Mouse (Mus musculus): ENCODE measurements around the gene 1700080O16Rik.

Gene 1700080O16Rik

DNA sequence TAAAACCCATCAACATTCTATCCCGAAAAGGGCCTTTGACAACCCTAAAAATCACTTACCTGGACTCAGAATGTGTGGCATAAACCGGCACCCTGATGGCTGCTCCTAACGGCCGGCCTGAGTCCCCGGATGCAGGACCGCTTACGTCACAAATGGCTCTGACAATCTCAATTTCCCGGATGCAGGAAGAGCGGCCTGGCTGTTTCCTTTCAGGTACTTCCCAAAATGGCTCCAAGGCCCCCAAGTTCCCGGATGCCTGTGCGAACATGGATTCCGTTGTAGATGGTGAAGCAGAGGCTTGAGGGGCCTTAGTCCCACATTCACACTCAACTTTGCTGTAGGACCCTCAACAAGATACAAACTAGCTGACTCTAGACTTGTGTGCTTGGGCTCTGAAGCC lies at the start of gene 1700080O16Rik:
Gene 1700080O16Rik (minus strand): TSS at position 101 of the 400 bp plus-strand sequence.
- no peak for DNase-seq (ENCODE audit: low read depth, low spot score)

- DNase-seq (ENCODE audit: low read depth, low spot score): no peak
Measured at GRCm38 (mm10) chrX:52017660-52018059, 45.1 kb upstream of the 1700080O16Rik start.

- DNase-seq (ENCODE audit: low read depth, low spot score): no peak
Measured at GRCm38 (mm10) chrX:52000072-52000471, 27.5 kb upstream of the 1700080O16Rik start.

DNA sequence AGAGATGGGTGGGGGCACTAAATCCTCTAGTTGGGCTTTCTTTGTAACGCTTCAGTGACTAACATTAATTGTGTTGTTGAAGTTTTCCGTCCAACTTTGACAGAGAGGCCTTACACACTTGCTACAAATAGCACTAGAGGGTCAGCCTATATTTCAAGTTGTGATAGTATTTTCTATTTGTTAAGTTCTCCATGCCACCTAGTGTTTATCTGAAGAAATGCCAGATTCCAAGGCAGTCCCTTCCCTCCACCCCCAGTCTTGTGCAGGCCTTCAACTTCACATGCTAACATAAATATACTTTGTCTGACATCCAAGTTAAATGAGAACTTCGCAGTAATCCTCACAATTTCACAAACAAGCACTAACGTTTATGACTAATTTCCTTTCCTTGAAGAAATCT lies 26.9 kb upstream of the 1700080O16Rik start:
- peak; percentile 14 for DNase-seq (ENCODE audit: low read depth, low spot score)

DNA sequence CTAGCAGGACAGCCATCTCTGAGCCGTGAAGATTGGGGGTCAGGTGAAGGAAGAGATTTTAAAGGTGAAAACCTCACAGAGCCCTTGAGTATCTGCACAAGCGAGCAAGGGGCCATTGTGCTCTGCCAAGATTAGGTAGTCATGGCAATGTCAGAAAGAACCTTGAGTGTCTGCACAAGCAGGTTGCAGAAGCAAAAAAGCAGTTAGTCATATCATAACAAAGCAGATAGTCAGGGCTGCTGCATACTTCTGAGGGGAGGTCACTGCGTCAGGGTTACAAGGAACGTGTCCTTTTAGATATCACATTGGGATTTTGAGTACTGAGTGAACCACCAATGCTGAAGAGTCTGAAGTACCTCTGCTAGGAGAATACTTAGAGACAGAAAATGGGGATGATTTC lies 3.8 kb upstream of the 1700080O16Rik start:
- DNase-seq (ENCODE audit: low read depth, low spot score): no peak

DNA sequence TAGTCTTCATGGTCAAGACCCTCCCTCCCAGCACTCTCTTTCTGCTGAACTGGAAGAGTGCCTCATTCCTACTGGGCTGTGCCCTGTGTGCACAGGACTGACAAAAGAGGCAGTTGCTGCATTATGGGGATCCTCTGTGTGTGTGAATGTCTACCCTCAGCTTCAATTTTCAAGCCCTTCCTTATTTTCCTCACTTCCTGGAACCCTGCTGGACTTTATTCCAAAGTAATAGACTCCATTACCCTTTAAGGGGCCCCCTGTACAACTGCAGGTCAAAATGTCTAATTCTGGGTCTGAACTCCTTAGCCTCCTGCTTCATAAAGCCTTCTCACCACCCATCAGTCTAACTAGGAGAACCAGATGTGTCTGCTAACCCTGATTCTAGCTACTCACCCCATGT lies 2.0 kb upstream of the 1700080O16Rik start:
- DNase-seq (ENCODE audit: low read depth, low spot score): no peak

DNA sequence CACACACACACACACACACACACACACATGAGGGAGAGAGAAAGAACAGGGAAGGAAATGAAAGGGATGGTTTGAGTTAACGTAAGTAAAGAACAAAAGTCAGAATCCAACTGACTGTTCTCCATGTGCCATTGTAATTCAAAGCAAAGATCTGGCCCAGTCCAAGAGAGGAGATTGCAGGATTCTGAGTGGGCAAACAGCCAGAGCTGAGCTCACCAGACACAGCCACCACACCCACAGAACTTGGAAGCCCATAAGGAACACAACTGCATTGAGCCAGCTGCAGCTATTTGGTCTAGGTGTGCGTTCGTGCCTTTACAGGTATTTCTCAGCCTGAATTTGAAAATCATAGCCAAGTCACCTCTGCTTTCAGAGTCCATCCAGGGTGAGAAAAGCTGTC lies 24.5 kb downstream of the 1700080O16Rik start:
- peak; percentile 7 for DNase-seq (ENCODE audit: low read depth, low spot score)

GRCm38 (mm10) chrX:51938076-51938475 lies 34.5 kb downstream of the 1700080O16Rik start:
- no peak for DNase-seq (ENCODE audit: low read depth, low spot score)

- DNase-seq (ENCODE audit: low read depth, low spot score): no peak
Measured at GRCm38 (mm10) chrX:51919091-51919490, 53.5 kb downstream of the 1700080O16Rik start.
